In the genomic region with DNA sequence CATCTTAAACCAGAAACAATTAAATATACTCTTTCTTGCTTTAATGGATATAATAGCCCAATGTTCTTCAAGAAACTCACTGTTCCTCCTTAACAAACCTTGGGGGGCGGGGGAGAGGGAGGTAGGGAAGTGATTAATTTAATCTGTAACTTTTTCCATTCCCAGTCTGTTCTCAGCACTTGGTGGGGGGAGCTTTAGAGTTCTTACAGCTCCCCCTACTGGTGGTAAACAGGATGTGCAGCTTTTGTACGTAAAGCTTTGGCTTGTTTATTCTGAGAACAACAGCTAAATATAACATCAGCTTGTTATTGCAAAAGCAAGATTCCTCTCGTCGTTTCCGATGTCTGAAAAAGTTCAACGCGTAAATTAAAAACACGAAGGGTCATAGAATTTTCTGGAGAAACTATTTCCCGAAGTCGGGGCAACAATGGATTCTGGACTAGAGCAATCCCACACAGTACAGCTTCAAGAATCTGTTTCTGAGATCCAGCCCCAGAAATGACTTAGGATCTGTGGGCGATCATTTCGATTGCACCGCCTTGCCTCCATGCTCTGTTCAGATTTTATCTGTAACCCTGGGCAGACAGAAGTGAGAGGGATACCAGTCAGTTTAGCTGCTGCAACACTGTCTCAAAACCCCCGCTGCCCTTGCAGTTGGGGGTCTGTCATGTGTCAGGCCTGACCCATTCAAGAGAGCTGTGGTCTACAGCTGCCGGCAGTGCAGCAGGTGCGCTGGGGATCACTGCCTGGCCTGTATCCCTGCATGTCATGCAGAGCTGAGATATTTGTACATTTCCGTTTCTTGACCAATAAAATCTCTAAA, we compare ENCODE assay signal across 8 mouse cellular contexts.
DNase-seq lines count a peak whose midpoint lies in the region; ATAC-seq lines count a peak whose summit lies in the region.

No protein-coding gene starts in this region.

- DNase-seq in CD4-positive, CD25-positive, alpha-beta regulatory T cell, adult 2 months (ENCODE audit: low read depth, low spot score): peak; percentile 39
- DNase-seq in adrenal gland, adult 18-20 months (ENCODE audit: low spot score in 2 of 2): peak; percentile 22 to 26
- DNase-seq in liver, embryonic 11.5 days (ENCODE audit: low spot score): no peak
- DNase-seq in natural killer cell, adult 2 months (ENCODE audit: low spot score in 2 of 2): no peak

- H3K9ac ChIP-seq in embryonic facial prominence, embryonic 13.5 days: no peak overlapping the region
- H3K9ac ChIP-seq in heart, embryonic 14.5 days (ENCODE audit: low read length): peak overlapping the region; percentile 48
- H3K9ac ChIP-seq in kidney, embryonic 15.5 days: no peak overlapping the region
- no peak overlapping the region for H3K9ac ChIP-seq in liver, embryonic 11.5 days (ENCODE audit: low read depth, low read length)
- H3K9ac ChIP-seq in neural tube, embryonic 13.5 days: peak overlapping the region; percentile 13; the same call in 1 of the 2 replicates

- no peak for ATAC-seq in embryonic facial prominence, embryonic 13.5 days (ENCODE audit: insufficient number of reproducible peaks, insufficient read depth, low FRiP score, low TSS enrichment, low read depth)
- ATAC-seq in heart, embryonic 14.5 days (ENCODE audit: insufficient number of reproducible peaks, insufficient read depth, low FRiP score, low read depth): no peak
- ATAC-seq in kidney, embryonic 15.5 days (replicated peaks; ENCODE audit: low FRiP score): peak; percentile 84
- peak; percentile 39 for ATAC-seq in liver, embryonic 11.5 days (replicated peaks; ENCODE audit: low FRiP score)
- ATAC-seq in neural tube, embryonic 13.5 days (ENCODE audit: low read depth): peak; percentile 72

- H3K4me2 ChIP-seq in embryonic facial prominence, embryonic 13.5 days: peak overlapping the region; percentile 32
- peak overlapping the region; percentile 53 for H3K4me2 ChIP-seq in heart, embryonic 14.5 days (ENCODE audit: low read length)
- H3K4me2 ChIP-seq in kidney, embryonic 15.5 days: peak overlapping the region; percentile 25; the same call in 1 of the 2 replicates
- H3K4me2 ChIP-seq in liver, embryonic 11.5 days: no peak overlapping the region
- peak overlapping the region; percentile 11 for H3K4me2 ChIP-seq in neural tube, embryonic 13.5 days

- H3K36me3 ChIP-seq in embryonic facial prominence, embryonic 13.5 days: no peaks in the 10 kb centered on the region
- no peaks in the 10 kb centered on the region for H3K36me3 ChIP-seq in heart, embryonic 14.5 days (ENCODE audit: control insufficient read depth, insufficient read depth, low read length)
- H3K36me3 ChIP-seq in kidney, embryonic 15.5 days: no peaks in the 10 kb centered on the region
- no peaks in the 10 kb centered on the region for H3K36me3 ChIP-seq in liver, embryonic 11.5 days (ENCODE audit: control insufficient read depth, insufficient read depth, low read length)
- H3K36me3 ChIP-seq in neural tube, embryonic 13.5 days: no peaks in the 10 kb centered on the region

- no peak overlapping the region for H3K27ac ChIP-seq in embryonic facial prominence, embryonic 13.5 days
- H3K27ac ChIP-seq in heart, embryonic 14.5 days (replicated peaks in 1 of 2; ENCODE audit: control insufficient read depth in 1 of 2, insufficient read depth in 1 of 2, low read depth in 2 of 2, low read length in 2 of 2): no peak overlapping the region
- H3K27ac ChIP-seq in kidney, embryonic 15.5 days: no peak overlapping the region
- H3K27ac ChIP-seq in liver, embryonic 11.5 days (ENCODE audit: low read depth, low read length): no peak overlapping the region
- 0 out of 2 replicates have a peak overlapping the region, but pooled peaks have one; percentile 6 for H3K27ac ChIP-seq in neural tube, embryonic 13.5 days (replicated peaks)

- H3K4me1 ChIP-seq in embryonic facial prominence, embryonic 13.5 days: no peaks in the 10 kb centered on the region
- H3K4me1 ChIP-seq in heart, embryonic 14.5 days (ENCODE audit: control insufficient read depth in 2 of 2, insufficient read depth in 2 of 2, low read length in 2 of 2): no peaks in the 10 kb centered on the region
- peaks cover 11% of the 10 kb centered on the region; the same call in 1 of the 2 replicates for H3K4me1 ChIP-seq in kidney, embryonic 15.5 days
- no peaks in the 10 kb centered on the region for H3K4me1 ChIP-seq in liver, embryonic 11.5 days (replicated peaks; ENCODE audit: control insufficient read depth, insufficient read depth, low read length)
- H3K4me1 ChIP-seq in neural tube, embryonic 13.5 days (replicated peaks): peaks cover 30% of the 10 kb centered on the region

- no peaks in the 10 kb centered on the region for H3K9me3 ChIP-seq in embryonic facial prominence, embryonic 13.5 days
- H3K9me3 ChIP-seq in heart, embryonic 14.5 days (ENCODE audit: control insufficient read depth, low read length): no peaks in the 10 kb centered on the region
- H3K9me3 ChIP-seq in kidney, embryonic 15.5 days (replicated peaks): no peaks in the 10 kb centered on the region
- no peaks in the 10 kb centered on the region for H3K9me3 ChIP-seq in liver, embryonic 11.5 days (ENCODE audit: control insufficient read depth, low read length)
- H3K9me3 ChIP-seq in neural tube, embryonic 13.5 days: no peaks in the 10 kb centered on the region

- H3K4me3 ChIP-seq in embryonic facial prominence, embryonic 13.5 days: no peak overlapping the region
- H3K4me3 ChIP-seq in heart, embryonic 14.5 days (ENCODE audit: control insufficient read depth in 1 of 2, insufficient read depth in 1 of 2, low read depth in 1 of 2, low read length in 2 of 2): 0 out of 4 replicates have a peak overlapping the region, but pooled peaks of 1 of the 2 experiments have one; percentile 5
- H3K4me3 ChIP-seq in kidney, embryonic 15.5 days (replicated peaks): no peak overlapping the region
- H3K4me3 ChIP-seq in liver, embryonic 11.5 days (ENCODE audit: low read depth, low read length): no peak overlapping the region
- H3K4me3 ChIP-seq in neural tube, embryonic 13.5 days: no peak overlapping the region

- peaks cover 21% of the 10 kb centered on the region for H3K27me3 ChIP-seq in embryonic facial prominence, embryonic 13.5 days
- no peaks in the 10 kb centered on the region for H3K27me3 ChIP-seq in heart, embryonic 14.5 days (ENCODE audit: control insufficient read depth, insufficient read depth, low read length)
- H3K27me3 ChIP-seq in kidney, embryonic 15.5 days: peaks cover 12% of the 10 kb centered on the region
- no peaks in the 10 kb centered on the region for H3K27me3 ChIP-seq in liver, embryonic 11.5 days (replicated peaks; ENCODE audit: control insufficient read depth, insufficient read depth, low read length)
- H3K27me3 ChIP-seq in neural tube, embryonic 13.5 days: 0 out of 2 replicates have a peak, but pooled peaks cover 6% of the 10 kb centered on the region

- WGBS in embryonic facial prominence, embryonic 13.5 days: 22% methylated on average over 17 of the region's 17 CpGs
- WGBS in heart, embryonic 14.5 days: 21% methylated on average over 17 of the region's 17 CpGs
- WGBS in kidney, embryonic 15.5 days: 30% methylated on average over 17 of the region's 17 CpGs
- WGBS in liver, embryonic 11.5 days: 26% methylated on average over 17 of the region's 17 CpGs
- WGBS in neural tube, embryonic 13.5 days: 22% methylated on average over 17 of the region's 17 CpGs

Comparison
In these comparisons a context has a peak if more than half of its experiments do, and no peak if none do; other contexts are left out.
1. DNase-seq: peak in CD4-positive, CD25-positive, alpha-beta regulatory T cell, adult 2 months (single experiment) and adrenal gland, adult 18-20 months (2 of 2); none in liver, embryonic 11.5 days (single experiment) and natural killer cell, adult 2 months (0 of 2).
2. ATAC-seq: peak in kidney, embryonic 15.5 days (single experiment), liver, embryonic 11.5 days (single experiment) and neural tube, embryonic 13.5 days (single experiment); none in embryonic facial prominence, embryonic 13.5 days (single experiment) and heart, embryonic 14.5 days (single experiment).
3. H3K9ac ChIP-seq: peak in heart, embryonic 14.5 days (single experiment) and neural tube, embryonic 13.5 days (single experiment); none in embryonic facial prominence, embryonic 13.5 days (single experiment), kidney, embryonic 15.5 days (single experiment) and liver, embryonic 11.5 days (single experiment).